Mouse (Mus musculus): ENCODE data around the gene Pdzd2.

DNA sequence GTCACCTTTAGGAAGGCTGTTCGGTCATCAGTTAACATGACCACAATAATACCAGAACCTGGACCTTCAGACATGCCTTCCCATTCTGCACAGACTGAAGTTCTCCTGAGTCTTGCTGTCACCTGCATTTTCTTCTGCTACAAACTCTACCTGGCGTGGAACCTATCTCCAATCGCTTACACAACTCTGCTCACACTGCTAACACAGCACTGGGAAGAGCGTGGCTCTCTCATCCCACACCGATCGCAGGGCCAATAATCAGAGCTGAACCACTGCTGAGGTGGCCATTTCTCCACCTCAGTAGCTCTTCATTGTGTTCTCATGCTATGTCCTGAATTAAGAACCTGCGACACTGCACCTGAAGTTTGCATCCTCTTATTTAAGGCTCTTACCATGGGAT is 111.3 kb downstream of the Pdzd2 start:
- TF ChIP-seq CTCF (IDR thresholded peaks at IDR 0.05; ENCODE audit: borderline replicate concordance, insufficient read depth, low read length) (no peak), POLR2A (IDR thresholded peaks at IDR 0.05; ENCODE audit: low read depth, low read length) (no peak)

Measured in embryonic fibroblast, embryonic 13.5 days (primary cell).